Mouse (Mus musculus) adrenal gland, postnatal 25 days (tissue): ENCODE data around the gene Timm22. TPM values are rescaled to one million over a fixed set of nuclear protein-coding genes. Genes with fewer than 3 reads are reported as not detected.
A peak's percentile ranks its signal among the peaks of the same experiment; 100 is the strongest.

Experiments
- DNase-seq: peaks from one replicate; pipeline ENCODE4 v3.0.0; 2021; ENCODE audit warnings: mixed read lengths
- total RNA-seq: library from RNA; stranded (reverse); gene quantifications from 2 replicates; pipeline ENCODE4 v1.2.3, GENCODE M21; 2021

Gene Timm22
- total RNA-seq, 1 experiment from 2014 or later: 47.4 TPM

DNA sequence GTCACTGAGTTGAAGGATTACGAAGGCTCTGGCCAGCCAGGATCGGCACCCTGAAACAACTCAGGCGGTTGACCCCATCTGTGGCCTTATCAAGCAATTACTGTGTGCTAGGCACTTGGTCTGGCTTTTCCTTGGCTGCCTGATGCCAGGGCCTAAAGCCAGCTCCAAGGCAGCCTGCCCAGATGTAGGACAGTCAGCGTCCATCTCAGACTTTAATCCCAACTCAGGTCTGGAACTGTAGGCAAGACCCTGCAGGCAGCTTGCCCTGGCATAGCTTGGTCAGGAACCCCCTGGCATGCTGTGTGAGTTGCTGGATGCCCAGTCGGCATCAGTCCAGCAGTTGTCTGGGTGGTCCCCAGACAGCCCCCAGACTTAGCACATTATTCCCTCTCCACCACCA lies 29.3 kb downstream of the Timm22 start:
- no peak for DNase-seq

GRCm38 (mm10) chr11:76436864-76437437 lies 30.2 kb downstream of the Timm22 start:
- DNase-seq: peak; percentile 54

DNA sequence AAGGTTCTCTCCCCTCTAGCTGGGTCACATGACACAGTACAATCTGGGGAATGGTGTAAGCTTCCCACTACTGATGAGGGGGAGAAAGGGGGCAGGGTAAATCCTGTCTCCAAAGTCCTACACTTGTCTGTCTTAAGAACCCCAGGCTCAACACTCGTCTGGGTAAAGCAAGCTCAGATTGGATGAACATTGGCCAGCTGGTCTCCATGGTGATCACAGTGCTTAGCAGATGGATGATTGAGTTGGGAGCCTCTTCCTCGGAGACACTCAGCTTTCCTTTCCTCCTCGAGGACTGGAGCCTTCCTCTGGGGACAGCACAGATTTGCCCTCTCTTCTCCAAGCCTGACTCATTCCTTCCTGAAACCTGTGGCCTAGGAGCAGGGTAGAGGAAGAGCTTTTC lies 32.9 kb downstream of the Timm22 start:
- no peak for DNase-seq

DNA sequence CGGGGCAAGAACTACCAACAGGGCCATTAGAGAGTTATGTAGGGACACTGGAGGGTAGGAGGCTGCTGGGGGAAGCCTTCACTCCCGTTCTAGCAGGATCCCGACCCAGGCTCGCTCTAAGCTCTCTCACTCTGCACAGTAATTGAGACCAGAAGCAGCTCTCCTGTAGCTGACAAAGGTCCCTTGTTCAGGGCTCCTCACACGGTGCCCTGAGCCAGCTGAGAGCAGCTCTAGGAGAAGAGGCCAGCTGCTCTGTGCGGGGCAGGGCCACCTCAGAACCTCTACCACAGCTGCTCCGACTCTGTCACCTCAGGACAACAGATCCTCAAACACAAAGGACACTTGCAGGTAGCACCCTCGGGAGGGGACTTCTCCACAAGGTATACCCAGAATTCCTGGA lies 38.7 kb downstream of the Timm22 start:
- no peak for DNase-seq

DNA sequence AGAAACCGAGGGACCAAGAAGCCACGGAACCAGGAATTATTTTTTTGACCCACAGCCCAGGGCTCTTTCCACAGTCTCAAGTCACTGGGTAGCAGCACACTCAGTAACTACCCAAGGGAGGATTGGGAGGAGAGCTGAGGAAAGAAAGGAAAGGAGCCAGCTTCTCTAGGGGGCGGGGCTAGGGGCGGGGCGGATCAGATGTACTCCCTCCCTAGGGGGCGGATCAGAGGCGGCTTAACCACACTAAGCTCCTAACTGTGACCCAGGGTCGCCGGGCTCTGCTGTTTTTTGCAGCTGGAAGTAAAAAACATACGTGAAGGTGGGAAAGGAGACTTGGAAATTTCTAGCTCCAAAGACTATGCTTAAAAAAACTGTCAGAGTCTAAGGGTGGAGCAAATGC lies 39.5 kb downstream of the Timm22 start:
- no peak for DNase-seq

GRCm38 (mm10) chr11:76449520-76450201 lies 42.9 kb downstream of the Timm22 start:
- DNase-seq: peak; percentile 60

DNA sequence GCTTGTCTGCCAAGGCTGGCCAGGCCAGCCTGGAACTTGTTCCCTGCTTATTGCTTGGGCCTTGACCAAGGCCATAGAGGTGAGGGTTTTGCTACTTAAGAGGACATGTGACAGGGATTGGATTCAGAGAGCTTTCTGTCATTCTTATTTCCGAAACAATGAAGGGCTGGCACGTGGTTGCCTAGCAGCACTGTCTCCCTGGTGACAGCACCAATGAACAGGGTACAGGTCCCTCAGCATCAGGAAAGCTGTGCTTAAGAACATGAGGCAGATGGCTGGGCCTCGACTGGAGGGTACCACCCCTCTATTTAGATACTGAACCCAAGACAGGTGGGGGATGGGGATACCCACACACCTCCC lies 43.4 kb downstream of the Timm22 start:
- DNase-seq: no peak

GRCm38 (mm10) chr11:76454492-76454891 lies 47.7 kb downstream of the Timm22 start:
- peak; percentile 77 for DNase-seq

DNA sequence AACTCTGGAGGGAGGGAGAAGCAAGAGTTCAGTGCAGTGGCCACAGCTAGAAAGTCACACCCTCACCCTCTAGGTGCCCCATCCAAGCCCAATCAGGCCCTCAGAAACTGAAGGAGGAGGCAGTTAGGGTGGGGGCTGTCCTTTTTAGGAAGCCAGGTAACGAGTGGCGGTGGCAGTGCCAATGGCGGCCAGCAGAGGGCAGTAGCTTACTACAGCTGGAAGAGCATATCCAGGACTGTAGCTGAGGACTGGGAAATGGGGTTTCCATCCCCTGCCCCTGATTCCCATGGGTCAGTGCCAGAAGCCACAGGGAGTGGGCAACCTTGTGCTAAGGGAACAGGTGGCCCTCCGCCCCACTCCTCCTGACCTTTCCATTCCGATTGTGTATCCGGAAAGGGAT lies 49.5 kb downstream of the Timm22 start:
- peak; percentile 84 for DNase-seq

GRCm38 (mm10) chr11:76456897-76457296 lies 50.1 kb downstream of the Timm22 start:
- no peak for DNase-seq

DNA sequence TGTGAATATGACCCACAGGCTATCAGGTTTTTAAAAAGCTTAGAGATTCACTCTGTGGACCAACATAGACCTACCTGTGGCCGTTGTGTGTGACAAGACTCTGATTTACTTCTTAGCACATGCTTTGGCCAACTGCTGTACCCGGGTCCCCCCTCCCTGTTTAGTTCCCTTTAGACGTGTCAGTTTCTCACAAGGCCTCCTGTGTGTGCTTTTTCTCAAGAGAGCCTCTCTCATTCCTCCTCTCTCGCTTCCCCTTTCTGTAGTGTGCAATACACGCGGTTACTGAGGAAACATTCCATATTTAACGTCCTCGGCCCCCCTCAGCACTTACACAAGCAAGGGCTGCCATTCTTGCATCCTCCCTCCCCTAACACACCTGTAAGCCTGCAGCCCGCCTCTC lies 52.0 kb downstream of the Timm22 start:
- DNase-seq: no peak

GRCm38 (mm10) chr11:76459489-76459888 lies 52.7 kb downstream of the Timm22 start:
- DNase-seq: no peak

DNA sequence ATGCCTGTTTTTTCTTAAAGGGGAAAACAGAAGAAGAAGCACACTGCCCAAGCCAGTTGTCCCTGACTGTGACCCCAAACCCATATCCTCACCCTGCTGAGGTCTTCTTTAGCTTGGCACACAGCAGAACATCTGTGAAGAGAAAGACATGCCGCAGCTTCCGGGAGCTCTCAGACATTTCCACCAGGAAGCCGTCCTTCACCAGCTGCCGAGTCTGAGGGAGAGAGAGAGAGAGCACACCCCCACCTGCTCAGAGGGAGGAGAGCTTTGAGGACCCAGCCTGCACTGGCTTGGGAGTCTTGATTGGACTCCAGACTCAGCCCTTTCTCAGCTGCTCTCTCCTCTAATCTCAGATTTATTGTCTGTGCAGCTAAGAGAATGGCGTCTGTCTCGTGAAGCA lies 54.4 kb downstream of the Timm22 start:
- DNase-seq: no peak

GRCm38 (mm10) chr11:76461696-76462095 lies 54.9 kb downstream of the Timm22 start:
- no peak for DNase-seq

GRCm38 (mm10) chr11:76465879-76466278 lies 59.1 kb downstream of the Timm22 start:
- no peak for DNase-seq

Other genes with a start within 250 kb of the Timm22 start
- 43.1 and 55.1 TPM in 2 replicates for gene Vps53, start 227.3 kb upstream of the Timm22 start, total RNA-seq
- gene Fam57a, start 227.3 kb upstream of the Timm22 start, total RNA-seq: 6.8 and 9.2 TPM in 2 replicates
- gene Dbil5, start 189.3 kb upstream of the Timm22 start, total RNA-seq: 1.2 TPM in 1 of 2 replicates, not detected in the other
- 6.9 and 9.8 TPM in 2 replicates for gene Gemin4, start 189.3 kb upstream of the Timm22 start, total RNA-seq
- gene Mrm3, start 163.2 kb upstream of the Timm22 start, total RNA-seq: 17.8 and 18.6 TPM in 2 replicates
- 94.1 and 99.7 TPM in 2 replicates for gene Glod4, start 163.2 kb upstream of the Timm22 start, total RNA-seq
- 23.8 and 29.5 TPM in 2 replicates for gene Nxn, start 7.8 kb upstream of the Timm22 start, total RNA-seq
- gene Abr, start 215.4 kb downstream of the Timm22 start, total RNA-seq: 53.7 and 55.3 TPM in 2 replicates